Mouse (Mus musculus): ENCODE data around the gene Nudcd3. TPM values are rescaled to one million over a fixed set of nuclear protein-coding genes. Genes with fewer than 3 reads are reported as not detected.

Gene Nudcd3
- 10 to 100 TPM; 64.9 to 69.8 TPM for total RNA-seq (2023)

GRCm38 (mm10) chr11:6200087-6200569 lies at the start of gene Nudcd3:
Nudcd3 (minus strand) TSS chr11:6200415.

GRCm38 (mm10) chr11:6230012-6230411 lies 29.8 kb upstream of the Nudcd3 start, which contains the start of gene Npc1l1:
Npc1l1 (minus strand) TSS chr11:6230143.

GRCm38 (mm10) chr11:6199410-6200086 lies 667 bp downstream of the Nudcd3 start, which contains the start of gene A730071L15Rik:
A730071L15Rik (plus strand) TSS chr11:6200029.

GRCm38 (mm10) chr11:6066176-6066575 lies 134.0 kb downstream of the Nudcd3 start, which contains the start of gene Camk2b:
Camk2b (minus strand) TSS chr11:6066362.

Other genes starting within 250 kb of the Nudcd3 start
- 10 to 100 TPM; 62.6 to 72.1 TPM for gene Ykt6, start 244.7 kb downstream of the Nudcd3 start, total RNA-seq (2023)
- gene Camk2b, start 134.1 kb downstream of the Nudcd3 start, total RNA-seq (2023) = 10 to 100 TPM; 12.4 to 14.4 TPM
- gene A730071L15Rik, start 386 bp downstream of the Nudcd3 start, total RNA-seq (2023) = 1 to 10 TPM in 1 of 2 experiments, under 1 TPM in 1; 0.47 to 1.1 TPM
- gene Npc1l1, start 29.7 kb upstream of the Nudcd3 start, total RNA-seq (2023) = under 1 TPM; 0.15 TPM
- gene Ddx56, start 67.4 kb upstream of the Nudcd3 start, total RNA-seq (2023) = 10 to 100 TPM; 81.5 to 92.5 TPM
- 10 to 100 TPM; 39.9 to 46.8 TPM for gene Tmed4, start 74.5 kb upstream of the Nudcd3 start, total RNA-seq (2023)
- 100 to 1,000 TPM; 161 to 167 TPM for gene Ogdh, start 91.2 kb upstream of the Nudcd3 start, total RNA-seq (2023)
- gene Zmiz2, start 188.7 kb upstream of the Nudcd3 start, total RNA-seq (2023) = 100 to 1,000 TPM; 101 to 103 TPM
- 1,000 to 10,000 TPM; 1,227 to 1,397 TPM for gene Ppia, start 215.0 kb upstream of the Nudcd3 start, total RNA-seq (2023)
- gene H2afv, start 244.0 kb upstream of the Nudcd3 start, total RNA-seq (2023) = 10 to 100 TPM; 57.6 to 60.1 TPM